ENCODE assay signal across 8 mouse cellular contexts in genomic region chr11:4216248-4217000, GRCm38 (mm10). TPM values are rescaled to one million over a fixed set of nuclear protein-coding genes. Genes with fewer than 3 reads are reported as not detected.
DNase-seq lines count a peak whose midpoint lies in the region; ATAC-seq and TF ChIP-seq lines count a peak whose summit lies in the region.

No protein-coding gene starts in this region.

- H3K9ac ChIP-seq in ES-E14 (ENCODE audit: insufficient read depth, low read depth, low read length, poor library complexity, severe bottlenecking), result peak overlapping the region; percentile 42; the same call in 1 of the 2 replicates
- no peak overlapping the region for H3K9ac ChIP-seq in lung, embryonic 14.5 days

- peak overlapping the region; percentile 85 for H3K27ac ChIP-seq in gastrocnemius, adult 2 months
- no peak overlapping the region; the same call in 1 of the 2 replicates for H3K27ac ChIP-seq in ES-E14 (ENCODE audit: insufficient read depth, low read depth, low read length, poor library complexity, severe bottlenecking)
- H3K27ac ChIP-seq in lung, embryonic 14.5 days (ENCODE audit: low read depth), result 0 out of 2 replicates have a peak overlapping the region, but pooled peaks have one; percentile 9

- no peak overlapping the region for H3K4me2 ChIP-seq in lung, embryonic 14.5 days

- WGBS in lung, embryonic 14.5 days, result 75% methylated on average over 9 of the region's 9 CpGs

- no peak for ATAC-seq in lung, embryonic 14.5 days (ENCODE audit: insufficient read depth)

- in situ Hi-C loops in ES-E14 (cut with MboI; ENCODE audit: low sequenced_read_pairs in 2 of 2, unreplicated experiment in 2 of 2), result no loop called here

- TF ChIP-seq CTCF in gastrocnemius, adult 2 months (IDR thresholded peaks at IDR 0.05), result no peak
- no peak for TF ChIP-seq CTCF in lung, embryonic 14.5 days (IDR thresholded peaks at IDR 0.05; ENCODE audit: low read depth)

- no peaks in the 10 kb centered on the region for H3K27me3 ChIP-seq in lung, embryonic 14.5 days (ENCODE audit: insufficient read depth, low read length)

- no peaks in the 10 kb centered on the region for H3K9me3 ChIP-seq in ES-E14 (ENCODE audit: control insufficient read depth, insufficient read depth, low read depth, low read length)
- H3K9me3 ChIP-seq in lung, embryonic 14.5 days (ENCODE audit: low read depth, low read length), result no peaks in the 10 kb centered on the region

- intact Hi-C loops in gastrocnemius, adult 2 months (cut with DNase I), result loop anchor here (10.0 kb wide), 1 partner anchor 52 kb away; the partner anchor contains the start of genes Ccdc157 and Sf3a1
- intact Hi-C loops in heart, postnatal 10 days (cut with DNase I), result no loop called here

- peak overlapping the region; percentile 34 for H3K4me3 ChIP-seq in gastrocnemius, adult 2 months
- H3K4me3 ChIP-seq in ES-E14 (ENCODE audit: insufficient read depth in 1 of 2, low read depth in 1 of 2, low read length in 2 of 2, poor library complexity in 1 of 2, severe bottlenecking in 1 of 2), result no peak overlapping the region
- H3K4me3 ChIP-seq in lung, embryonic 14.5 days (ENCODE audit: low read depth, low read length), result no peak overlapping the region

- peaks cover 2 to 36% of the 10 kb centered on the region in 2 experiments; a peak in 1 of 4 replicates for H3K4me1 ChIP-seq in ES-E14 (ENCODE audit: control insufficient read depth in 2 of 2, insufficient read depth in 2 of 2, low read length in 2 of 2, poor library complexity in 1 of 2)
- no peaks in the 10 kb centered on the region; the same call in 1 of the 2 replicates for H3K4me1 ChIP-seq in lung, embryonic 14.5 days (ENCODE audit: insufficient read depth)

- DNase-seq in gastrocnemius, adult 2 months, result peak; percentile 59
- no peak for DNase-seq in gastrocnemius, postnatal 4 days (ENCODE audit: low spot score in 2 of 2)
- no peak for DNase-seq in ES-E14 (ENCODE audit: low read depth, low spot score)
- peak; percentile 81 to 84 for DNase-seq in heart, postnatal 10 days
- peak; percentile 31 for DNase-seq in lung, embryonic 14.5 days
- no peak for DNase-seq in retina, postnatal 1 day
- no peak for DNase-seq in T-cell, adult 2 months (ENCODE audit: low spot score)
- DNase-seq in right cerebral cortex, postnatal 36 days (ENCODE audit: low spot score in 2 of 2), result no peak

- H3K36me3 ChIP-seq in ES-E14 (ENCODE audit: control insufficient read depth, insufficient read depth, low read length, poor library complexity, severe bottlenecking), result peaks cover 25% of the 10 kb centered on the region; the same call in 1 of the 2 replicates
- H3K36me3 ChIP-seq in lung, embryonic 14.5 days (ENCODE audit: insufficient read depth), result peaks cover 40% of the 10 kb centered on the region; the same call in 1 of the 2 replicates

TF ChIP-seq in ES-E14, 5 proteins besides CTCF, POLR2A, EP300 and RAD21:
- TF ChIP-seq CHD2 (IDR thresholded peaks at IDR 0.05; ENCODE audit: low read depth, low read length) (no peak), ZNF384 (IDR thresholded peaks at IDR 0.05; ENCODE audit: low read depth, low read length) (no peak), MAFK (IDR thresholded peaks at IDR 0.05; ENCODE audit: insufficient read depth, low read depth, low read length) (no peak), ZC3H11A (IDR thresholded peaks at IDR 0.05; ENCODE audit: borderline replicate concordance, low read depth, low read length) (no peak), HCFC1 (IDR thresholded peaks at IDR 0.05; ENCODE audit: borderline replicate concordance, insufficient read depth, low read length) (no peak)

RNA-seq across cellular contexts. Expression of gene Castor1, which starts 1.6 kb away (rescaled TPM):
- total RNA-seq in gastrocnemius, adult 2 months (2021), result 1 to 10 TPM; 2.0 to 2.6 TPM
- 1 to 10 TPM; 8.7 to 9.8 TPM for total RNA-seq in gastrocnemius, postnatal 4 days (2021)
- 45.5 and 72.0 TPM in 2 replicates for total RNA-seq in ES-E14 (2012; rRNA removed)
- 10 to 100 TPM in 1 of 2 experiments, 1 to 10 TPM in 1; 7.9 to 10.4 TPM for total RNA-seq in heart, postnatal 10 days (2021)
- polyA plus RNA-seq in lung, embryonic 14.5 days (2014; fragmentation: Nextera tagmentation; extraction: Ambion mirVana), result 1.9 and 2.1 TPM in 2 replicates

RNA-seq across cellular contexts. Expression of gene Osm, which starts 19.8 kb away (rescaled TPM):
- not detected for total RNA-seq in gastrocnemius, adult 2 months (2021)
- total RNA-seq in gastrocnemius, postnatal 4 days (2021), result under 1 TPM; 0.22 to 0.36 TPM
- total RNA-seq in ES-E14 (2012; rRNA removed), result 0.98 and 1.8 TPM in 2 replicates
- total RNA-seq in heart, postnatal 10 days (2021), result not detected
- not detected in 2 replicates for polyA plus RNA-seq in lung, embryonic 14.5 days (2014; fragmentation: Nextera tagmentation; extraction: Ambion mirVana)

RNA-seq across cellular contexts. Expression of gene Tbc1d10a, which starts 29.8 kb away (rescaled TPM):
- 1 to 10 TPM; 3.1 to 5.2 TPM for total RNA-seq in gastrocnemius, adult 2 months (2021)
- 10 to 100 TPM; 10.1 to 12.2 TPM for total RNA-seq in gastrocnemius, postnatal 4 days (2021)
- total RNA-seq in ES-E14 (2012; rRNA removed), result 40.9 and 45.7 TPM in 2 replicates
- 10 to 100 TPM; 12.3 to 12.6 TPM for total RNA-seq in heart, postnatal 10 days (2021)
- 19.6 and 20.9 TPM in 2 replicates for polyA plus RNA-seq in lung, embryonic 14.5 days (2014; fragmentation: Nextera tagmentation; extraction: Ambion mirVana)

RNA-seq across cellular contexts. Expression of gene Lif, which starts 40.9 kb away (rescaled TPM):
- total RNA-seq in gastrocnemius, adult 2 months (2021), result under 1 TPM; 0.17 to 0.23 TPM
- total RNA-seq in gastrocnemius, postnatal 4 days (2021), result 1 to 10 TPM; 1.3 to 2.1 TPM
- total RNA-seq in ES-E14 (2012; rRNA removed), result 6.6 and 7.9 TPM in 2 replicates
- total RNA-seq in heart, postnatal 10 days (2021), result under 1 TPM; 0.55 to 0.62 TPM
- 0.12 and 0.33 TPM in 2 replicates for polyA plus RNA-seq in lung, embryonic 14.5 days (2014; fragmentation: Nextera tagmentation; extraction: Ambion mirVana)

RNA-seq across cellular contexts. Expression of gene Sf3a1, which starts 56.3 kb away (rescaled TPM):
- 10 to 100 TPM; 13.9 to 19.6 TPM for total RNA-seq in gastrocnemius, adult 2 months (2021)
- total RNA-seq in gastrocnemius, postnatal 4 days (2021), result 10 to 100 TPM; 41.2 to 50.6 TPM
- total RNA-seq in ES-E14 (2012; rRNA removed), result 49.1 and 57.4 TPM in 2 replicates
- 10 to 100 TPM; 45.6 to 54.6 TPM for total RNA-seq in heart, postnatal 10 days (2021)
- polyA plus RNA-seq in lung, embryonic 14.5 days (2014; fragmentation: Nextera tagmentation; extraction: Ambion mirVana), result 64.1 and 68.7 TPM in 2 replicates

Comparison
In these comparisons a context has a peak if more than half of its experiments do, and no peak if none do; other contexts are left out.
1. DNase-seq: peak in gastrocnemius, adult 2 months (single experiment), heart, postnatal 10 days (2 of 2) and lung, embryonic 14.5 days (single experiment); none in gastrocnemius, postnatal 4 days (0 of 2), ES-E14 (single experiment), retina, postnatal 1 day (single experiment), T-cell, adult 2 months (single experiment) and right cerebral cortex, postnatal 36 days (0 of 2).